Mouse (Mus musculus): ENCODE data around the gene Ralgps2.
A peak's percentile ranks its signal among the peaks of the same experiment; 100 is the strongest.

Ralgps2 gene

GRCm38 (mm10) chr1:156905660-156906059 lies 33.8 kb downstream of the Ralgps2 start:
- no peak for DNase-seq (ENCODE audit: low spot score)

- no peak for DNase-seq (ENCODE audit: low spot score)
Measured at GRCm38 (mm10) chr1:156903899-156904298, 35.5 kb downstream of the Ralgps2 start.

GRCm38 (mm10) chr1:156901689-156902088 lies 37.7 kb downstream of the Ralgps2 start:
- no peak for DNase-seq (ENCODE audit: low spot score)

GRCm38 (mm10) chr1:156891561-156891960 lies 47.9 kb downstream of the Ralgps2 start:
- no peak for DNase-seq (ENCODE audit: low spot score)

- no peak for DNase-seq (ENCODE audit: low spot score)
Measured at GRCm38 (mm10) chr1:156888830-156889229, 50.6 kb downstream of the Ralgps2 start.

- no peak for DNase-seq (ENCODE audit: low spot score)
Measured at GRCm38 (mm10) chr1:156885879-156886278, 53.5 kb downstream of the Ralgps2 start.

GRCm38 (mm10) chr1:156884782-156885181 lies 54.6 kb downstream of the Ralgps2 start:
- no peak for DNase-seq (ENCODE audit: low spot score)

GRCm38 (mm10) chr1:156870616-156871015 lies 68.8 kb downstream of the Ralgps2 start:
- no peak for DNase-seq (ENCODE audit: low spot score)

GRCm38 (mm10) chr1:156870028-156870427 lies 69.4 kb downstream of the Ralgps2 start:
- no peak for DNase-seq (ENCODE audit: low spot score)

- DNase-seq (ENCODE audit: low spot score) = no peak
Measured at GRCm38 (mm10) chr1:156864240-156864639, 75.2 kb downstream of the Ralgps2 start.

- DNase-seq (ENCODE audit: low spot score) = no peak
Measured at GRCm38 (mm10) chr1:156863726-156864125, 75.7 kb downstream of the Ralgps2 start.

- DNase-seq (ENCODE audit: low spot score) = no peak
Measured at GRCm38 (mm10) chr1:156861475-156862043, 77.9 kb downstream of the Ralgps2 start.

GRCm38 (mm10) chr1:156860266-156860665 lies 79.2 kb downstream of the Ralgps2 start:
- no peak for DNase-seq (ENCODE audit: low spot score)

- DNase-seq (ENCODE audit: low spot score) = no peak
Measured at GRCm38 (mm10) chr1:156859711-156860250, 79.6 kb downstream of the Ralgps2 start.

GRCm38 (mm10) chr1:156859156-156859555 lies 80.3 kb downstream of the Ralgps2 start:
- DNase-seq (ENCODE audit: low spot score) = no peak

GRCm38 (mm10) chr1:156856666-156857065 lies 82.8 kb downstream of the Ralgps2 start:
- no peak for DNase-seq (ENCODE audit: low spot score)

GRCm38 (mm10) chr1:156854558-156854957 lies 84.9 kb downstream of the Ralgps2 start:
- DNase-seq (ENCODE audit: low spot score) = no peak

GRCm38 (mm10) chr1:156852872-156853271 lies 86.6 kb downstream of the Ralgps2 start:
- no peak for DNase-seq (ENCODE audit: low spot score)

- DNase-seq (ENCODE audit: low spot score) = no peak
Measured at GRCm38 (mm10) chr1:156852409-156852808, 87.0 kb downstream of the Ralgps2 start.

- DNase-seq (ENCODE audit: low spot score) = no peak
Measured at GRCm38 (mm10) chr1:156847098-156847497, 92.3 kb downstream of the Ralgps2 start.

- no peak for DNase-seq (ENCODE audit: low spot score)
Measured at GRCm38 (mm10) chr1:156841625-156842339, 97.6 kb downstream of the Ralgps2 start.

- DNase-seq (ENCODE audit: low spot score) = peak; percentile 17
Measured at GRCm38 (mm10) chr1:156838695-156839094, 100.7 kb downstream of the Ralgps2 start.

GRCm38 (mm10) chr1:156838177-156838576 lies 101.2 kb downstream of the Ralgps2 start, which contains the start of gene Angptl1:
TSS of gene Angptl1 (plus strand) at chr1:156838562.
- no peak for DNase-seq (ENCODE audit: low spot score)
